In genomic region chr9:107556346-107556745, GRCm38 (mm10) we compare ENCODE assay signal across 11 mouse cellular contexts. TPM values are rescaled to one million over a fixed set of nuclear protein-coding genes. Genes with fewer than 3 reads are reported as not detected.
DNase-seq lines count a peak whose midpoint lies in the region; ATAC-seq and TF ChIP-seq lines count a peak whose summit lies in the region.
"Had no signal": no experiment of that assay in that cellular context is flagged by ENCODE, and none has a peak within 500 bp of the region (broad histone marks: within the 10 kb centered on the region; RNA-seq: fewer than 3 reads in every experiment).

No protein-coding gene starts in this region.

- no peak overlapping the region for H3K27ac ChIP-seq in hindbrain, embryonic 13.5 days
- H3K27ac ChIP-seq in macrophage: peak overlapping the region; percentile 95
- no peak overlapping the region for H3K27ac ChIP-seq in layer of hippocampus, adult 2 months

- H3K9ac ChIP-seq in hindbrain, embryonic 13.5 days: peak overlapping the region; percentile 53; the same call in 1 of the 2 replicates

- ATAC-seq in erythroblast, adult 5-6 weeks (replicated peaks; ENCODE audit: low FRiP score, poor library complexity, severe bottlenecking): no peak
- no peak for ATAC-seq in hindbrain, embryonic 13.5 days (ENCODE audit: low FRiP score)

- H3K79me2 ChIP-seq in macrophage (ENCODE audit: inconsistent target): peaks cover 64% of the 10 kb centered on the region

- H3K4me2 ChIP-seq in hindbrain, embryonic 13.5 days: peak overlapping the region; percentile 90

- peaks cover 50% of the 10 kb centered on the region for H3K36me3 ChIP-seq in erythroblast, embryonic 14.5 days (ENCODE audit: control insufficient read depth)
- peaks cover 43% of the 10 kb centered on the region for H3K36me3 ChIP-seq in hindbrain, embryonic 13.5 days
- H3K36me3 ChIP-seq in macrophage (ENCODE audit: inconsistent target): peaks cover 44% of the 10 kb centered on the region

- no peaks in the 10 kb centered on the region for H3K9me3 ChIP-seq in erythroblast, embryonic 14.5 days (ENCODE audit: control insufficient read depth, low read length)
- no peaks in the 10 kb centered on the region for H3K9me3 ChIP-seq in hindbrain, embryonic 13.5 days

- TF ChIP-seq CTCF in layer of hippocampus, adult 2 months (conservative IDR thresholded peaks at IDR 0.05): no peak

- WGBS in hindbrain, embryonic 13.5 days: 77% methylated on average over 3 of the region's 3 CpGs
- WGBS in macrophage (ENCODE audit: missing documents): 15% methylated on average over 3 of the region's 3 CpGs

- peak; percentile 42 for DNase-seq in 416B (ENCODE audit: low read depth)
- no peak for DNase-seq in Muller cell, postnatal 12 days (ENCODE audit: inconsistent ontology term)
- no peak for DNase-seq in layer of hippocampus, adult 8-10 months (ENCODE audit: low spot score in 2 of 2)
- no peak for DNase-seq in layer of hippocampus, adult 2 months (ENCODE audit: low spot score in 2 of 2)
- DNase-seq: adrenal gland, adult 2 months; gastrocnemius, postnatal 14 days; thymus, postnatal 25 days had no signal

- peaks cover 14% of the 10 kb centered on the region for H3K27me3 ChIP-seq in erythroblast, embryonic 14.5 days (ENCODE audit: control insufficient read depth)
- H3K27me3 ChIP-seq in hindbrain, embryonic 13.5 days: peaks cover 18% of the 10 kb centered on the region

- H3K4me1 ChIP-seq in erythroblast, embryonic 14.5 days (ENCODE audit: control insufficient read depth): peaks cover 64% of the 10 kb centered on the region
- H3K4me1 ChIP-seq in hindbrain, embryonic 13.5 days (replicated peaks): peaks cover 43% of the 10 kb centered on the region

- peak overlapping the region; percentile 99 for H3K4me3 ChIP-seq in erythroblast, embryonic 14.5 days (replicated peaks)
- H3K4me3 ChIP-seq in hindbrain, embryonic 13.5 days: peak overlapping the region; percentile 72; the same call in 1 of the 2 replicates
- peak overlapping the region; percentile 79 for H3K4me3 ChIP-seq in macrophage (ENCODE audit: inconsistent target)
- H3K4me3 ChIP-seq in layer of hippocampus, adult 2 months: no peak overlapping the region

RNA-seq across cellular contexts. Expression of gene Rassf1, which starts 5.0 kb away (rescaled TPM):
- 1.9 and 2.0 TPM in 2 replicates for polyA plus RNA-seq in erythroblast, embryonic 14.5 days (2012)
- total RNA-seq in erythroblast, adult 5-6 weeks (2015; ENCODE audit: low replicate concordance): 6.1 and 7.3 TPM in 2 replicates
- total RNA-seq in erythroblast, adult 5-6 weeks (2017; ENCODE audit: low replicate concordance): 14.8 TPM in 2 replicates
- polyA plus RNA-seq in hindbrain, embryonic 13.5 days (2015; fragmentation: Nextera tagmentation; extraction: Ambion mirVana): 36.7 and 36.9 TPM in 2 replicates
- 100 to 1,000 TPM in 14 of 26 experiments, 10 to 100 TPM in 12; 42.8 to 220 (median 111) TPM for total RNA-seq in macrophage (2018; cell fraction: chromatin; rRNA removed)
- total RNA-seq in macrophage (2018; cell fraction: cytosol; rRNA removed): 10 to 100 TPM; 14.7 to 38.5 (median 29.1) TPM
- total RNA-seq in macrophage (2018; cell fraction: nucleus; rRNA removed): 100 to 1,000 TPM in 10 of 26 experiments, 10 to 100 TPM in 16; 27.7 to 144 (median 77.6) TPM
- polyA plus RNA-seq in macrophage (2018): 23.0 to 34.3 TPM (median 33.0 TPM) in 3 replicates
- total RNA-seq in layer of hippocampus, adult 8-10 months (2022): 10 to 100 TPM; 17.3 to 22.5 (median 19.0) TPM
- total RNA-seq in layer of hippocampus, adult 2 months (2021): 10 to 100 TPM; 16.2 to 17.6 TPM

RNA-seq across cellular contexts. Expression of gene Tusc2, which starts 6.7 kb away (rescaled TPM):
- 3.7 and 5.3 TPM in 2 replicates for polyA plus RNA-seq in erythroblast, embryonic 14.5 days (2012)
- total RNA-seq in erythroblast, adult 5-6 weeks (2015; ENCODE audit: low replicate concordance): 6.7 and 8.3 TPM in 2 replicates
- total RNA-seq in erythroblast, adult 5-6 weeks (2017; ENCODE audit: low replicate concordance): 4.7 and 5.3 TPM in 2 replicates
- polyA plus RNA-seq in hindbrain, embryonic 13.5 days (2015; fragmentation: Nextera tagmentation; extraction: Ambion mirVana): 105 and 108 TPM in 2 replicates
- 10 to 100 TPM in 7 of 26 experiments, 1 to 10 TPM in 19; 2.1 to 14.0 (median 6.9) TPM for total RNA-seq in macrophage (2018; cell fraction: chromatin; rRNA removed)
- total RNA-seq in macrophage (2018; cell fraction: cytosol; rRNA removed): 10 to 100 TPM; 22.8 to 48.0 (median 37.4) TPM
- 10 to 100 TPM in 20 of 26 experiments, 1 to 10 TPM in 6; 7.4 to 28.0 (median 12.9) TPM for total RNA-seq in macrophage (2018; cell fraction: nucleus; rRNA removed)
- polyA plus RNA-seq in macrophage (2018): 30.9 to 32.2 TPM (median 30.9 TPM) in 3 replicates
- total RNA-seq in layer of hippocampus, adult 8-10 months (2022): 10 to 100 TPM; 73.2 to 83.4 (median 76.0) TPM
- total RNA-seq in layer of hippocampus, adult 2 months (2021): 10 to 100 TPM; 77.2 to 83.1 TPM

RNA-seq across cellular contexts. Expression of gene Zmynd10, which starts 9.2 kb away (rescaled TPM):
- 0.13 TPM in 1 of 2 replicates, not detected in the other for polyA plus RNA-seq in erythroblast, embryonic 14.5 days (2012)
- total RNA-seq in erythroblast, adult 5-6 weeks (2015; ENCODE audit: low replicate concordance): not detected in 2 replicates
- total RNA-seq in erythroblast, adult 5-6 weeks (2017; ENCODE audit: low replicate concordance): not detected in 2 replicates
- 2.6 and 4.0 TPM in 2 replicates for polyA plus RNA-seq in hindbrain, embryonic 13.5 days (2015; fragmentation: Nextera tagmentation; extraction: Ambion mirVana)
- not detected for total RNA-seq in macrophage (2018; cell fraction: chromatin; rRNA removed)
- total RNA-seq in macrophage (2018; cell fraction: cytosol; rRNA removed): not detected
- total RNA-seq in macrophage (2018; cell fraction: nucleus; rRNA removed): not detected
- not detected in 3 replicates for polyA plus RNA-seq in macrophage (2018)
- total RNA-seq in layer of hippocampus, adult 8-10 months (2022): 1 to 10 TPM; 4.5 to 7.8 (median 6.3) TPM
- total RNA-seq in layer of hippocampus, adult 2 months (2021): 1 to 10 TPM; 4.7 to 5.7 TPM
- total RNA-seq: gastrocnemius, postnatal 14 days had no signal

RNA-seq across cellular contexts. Expression of gene Hyal2, which starts 11.4 kb away (rescaled TPM):
- polyA plus RNA-seq in erythroblast, embryonic 14.5 days (2012): 4.1 and 5.4 TPM in 2 replicates
- 1.9 and 2.7 TPM in 2 replicates for total RNA-seq in erythroblast, adult 5-6 weeks (2015; ENCODE audit: low replicate concordance)
- 3.9 and 4.9 TPM in 2 replicates for total RNA-seq in erythroblast, adult 5-6 weeks (2017; ENCODE audit: low replicate concordance)
- polyA plus RNA-seq in hindbrain, embryonic 13.5 days (2015; fragmentation: Nextera tagmentation; extraction: Ambion mirVana): 80.4 and 87.1 TPM in 2 replicates
- total RNA-seq in macrophage (2018; cell fraction: chromatin; rRNA removed): 10 to 100 TPM in 1 of 26 experiments, 1 to 10 TPM in 23, under 1 TPM in 2; 0.61 to 16.6 (median 5.8) TPM
- 10 to 100 TPM in 25 of 26 experiments, 1 to 10 TPM in 1; 9.5 to 27.1 (median 17.0) TPM for total RNA-seq in macrophage (2018; cell fraction: cytosol; rRNA removed)
- 10 to 100 TPM in 12 of 26 experiments, 1 to 10 TPM in 14; 3.7 to 23.0 (median 9.7) TPM for total RNA-seq in macrophage (2018; cell fraction: nucleus; rRNA removed)
- polyA plus RNA-seq in macrophage (2018): 17.0 to 33.6 TPM (median 19.7 TPM) in 3 replicates
- 10 to 100 TPM; 12.9 to 16.6 (median 16.4) TPM for total RNA-seq in layer of hippocampus, adult 8-10 months (2022)
- total RNA-seq in layer of hippocampus, adult 2 months (2021): 10 to 100 TPM; 11.5 to 16.9 TPM

RNA-seq across cellular contexts. Expression of gene Nprl2, which starts 14.3 kb away (rescaled TPM):
- polyA plus RNA-seq in erythroblast, embryonic 14.5 days (2012): 0.03 and 0.25 TPM in 2 replicates
- total RNA-seq in erythroblast, adult 5-6 weeks (2015; ENCODE audit: low replicate concordance): 0.77 and 4.4 TPM in 2 replicates
- 1.3 and 10.1 TPM in 2 replicates for total RNA-seq in erythroblast, adult 5-6 weeks (2017; ENCODE audit: low replicate concordance)
- 68.6 and 71.1 TPM in 2 replicates for polyA plus RNA-seq in hindbrain, embryonic 13.5 days (2015; fragmentation: Nextera tagmentation; extraction: Ambion mirVana)
- total RNA-seq in macrophage (2018; cell fraction: chromatin; rRNA removed): 10 to 100 TPM in 14 of 26 experiments, 1 to 10 TPM in 12; 2.6 to 35.7 (median 11.3) TPM
- total RNA-seq in macrophage (2018; cell fraction: cytosol; rRNA removed): 10 to 100 TPM in 1 of 26 experiments, 1 to 10 TPM in 25; 4.5 to 10.6 (median 7.5) TPM
- total RNA-seq in macrophage (2018; cell fraction: nucleus; rRNA removed): 10 to 100 TPM in 8 of 26 experiments, 1 to 10 TPM in 18; 1.8 to 21.2 (median 8.1) TPM
- polyA plus RNA-seq in macrophage (2018): 9.4 to 15.1 TPM (median 10.0 TPM) in 3 replicates
- total RNA-seq in layer of hippocampus, adult 8-10 months (2022): 10 to 100 TPM; 39.4 to 46.9 (median 44.5) TPM
- 10 to 100 TPM; 44.2 to 45.2 TPM for total RNA-seq in layer of hippocampus, adult 2 months (2021)

Comparison
In these comparisons a context has a peak if more than half of its experiments do, and no peak if none do; other contexts are left out.
1. RNA of gene Tusc2, which starts 6.7 kb away (total RNA-seq): 77.2 to 83.1 TPM in layer of hippocampus, adult 2 months and 73.2 to 83.4 TPM in layer of hippocampus, adult 8-10 months; 4.7 to 8.3 TPM in erythroblast, adult 5-6 weeks; every median in the first group is over 4 times any median in the second.
2. RNA of gene Zmynd10, which starts 9.2 kb away (total RNA-seq): 4.5 to 7.8 TPM in layer of hippocampus, adult 8-10 months and 4.7 to 5.7 TPM in layer of hippocampus, adult 2 months; not detected in erythroblast, adult 5-6 weeks; every median in the first group is over 4 times any median in the second.